Comparison of ENCODE assay signal across 22 mouse cellular contexts in the genomic region with DNA sequence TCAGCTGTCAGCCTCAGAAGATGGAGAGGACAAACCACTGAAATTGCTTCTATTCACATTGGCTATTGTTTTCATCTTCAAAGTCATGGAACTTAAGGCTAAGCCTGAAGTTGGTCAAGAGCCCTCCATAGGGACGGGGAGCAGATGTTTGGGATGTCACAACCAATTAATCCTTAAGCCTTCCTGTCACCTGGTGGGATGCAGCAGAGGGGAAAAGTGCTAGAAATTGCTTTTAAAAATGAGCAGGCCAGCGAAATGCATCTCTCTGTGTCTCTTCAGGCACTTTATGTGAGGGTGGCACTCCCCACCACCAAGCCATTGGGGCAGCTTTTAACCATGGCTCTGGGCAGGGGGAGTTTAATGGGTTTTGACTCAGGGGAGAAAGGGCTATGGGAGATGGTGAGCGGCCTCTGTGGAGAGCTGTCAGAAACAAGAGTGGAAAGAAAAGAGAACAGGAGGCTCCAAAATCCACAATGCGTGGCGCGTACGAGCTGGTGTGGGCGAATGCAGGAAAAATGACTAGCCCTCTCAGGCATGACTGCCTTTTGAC.
DNase-seq lines count a peak whose midpoint lies in the region; ATAC-seq and TF ChIP-seq lines count a peak whose summit lies in the region.
"Had no signal": no experiment of that assay in that cellular context is flagged by ENCODE, and none has a peak within 500 bp of the region (broad histone marks: within the 10 kb centered on the region; RNA-seq: fewer than 3 reads in every experiment).

No protein-coding gene starts in this region.

- H3K9me3 ChIP-seq in hindbrain, embryonic 16.5 days (ENCODE audit: control insufficient read depth, low read length), result no peaks in the 10 kb centered on the region
- H3K9me3 ChIP-seq in hindbrain, embryonic 10.5 days, result no peaks in the 10 kb centered on the region
- no peaks in the 10 kb centered on the region for H3K9me3 ChIP-seq in midbrain, embryonic 12.5 days
- H3K9me3 ChIP-seq in midbrain, embryonic 16.5 days (replicated peaks; ENCODE audit: control insufficient read depth, low read length, poor library complexity, severe bottlenecking), result no peaks in the 10 kb centered on the region
- H3K9me3 ChIP-seq: forebrain, embryonic 13.5 days; G1E; heart, embryonic 15.5 days; limb, embryonic 12.5 days; liver, embryonic 12.5 days had no signal

- DNase-seq in hindbrain, embryonic 10.5 days (ENCODE audit: low spot score), result no peak
- DNase-seq in brain, embryonic 14.5 days (ENCODE audit: low read depth), result peak; percentile 51
- DNase-seq in retina, embryonic 14.5 days (ENCODE audit: low spot score), result peak; percentile 62
- DNase-seq in ovary, postnatal 10 days (ENCODE audit: low spot score), result no peak
- DNase-seq: B cell, adult 2 months; cerebellum, adult 18-20 months; embryo, embryonic 11 days; heart, postnatal 36 days; kidney, adult 2 months; kidney, postnatal 10 days; lung, adult 2 months had no signal

- H3K36me3 ChIP-seq in hindbrain, embryonic 16.5 days (ENCODE audit: control insufficient read depth, insufficient read depth, low read length), result no peaks in the 10 kb centered on the region
- H3K36me3 ChIP-seq in hindbrain, embryonic 10.5 days, result no peaks in the 10 kb centered on the region
- H3K36me3 ChIP-seq in midbrain, embryonic 12.5 days, result no peaks in the 10 kb centered on the region
- no peaks in the 10 kb centered on the region for H3K36me3 ChIP-seq in midbrain, embryonic 16.5 days (ENCODE audit: control insufficient read depth, insufficient read depth, low read length)
- H3K36me3 ChIP-seq: G1E; heart, embryonic 15.5 days; limb, embryonic 12.5 days; liver, embryonic 12.5 days had no signal

- no peaks in the 10 kb centered on the region; the same call in 1 of the 2 replicates for H3K4me1 ChIP-seq in hindbrain, embryonic 16.5 days (ENCODE audit: control insufficient read depth, insufficient read depth, low read depth, low read length)
- H3K4me1 ChIP-seq in hindbrain, embryonic 10.5 days (replicated peaks), result peaks cover 10% of the 10 kb centered on the region; the same call in 1 of the 2 replicates
- 0 out of 2 replicates have a peak, but pooled peaks cover 2% of the 10 kb centered on the region for H3K4me1 ChIP-seq in midbrain, embryonic 12.5 days
- no peaks in the 10 kb centered on the region; the same call in 1 of the 2 replicates for H3K4me1 ChIP-seq in midbrain, embryonic 16.5 days (ENCODE audit: control insufficient read depth, insufficient read depth, low read length)
- H3K4me1 ChIP-seq: heart, embryonic 15.5 days; limb, embryonic 12.5 days; liver, embryonic 12.5 days had no signal

- ATAC-seq in hindbrain, embryonic 16.5 days, result no peak
- ATAC-seq in midbrain, embryonic 12.5 days (ENCODE audit: low FRiP score, low read depth), result no peak
- no peak for ATAC-seq in midbrain, embryonic 16.5 days
- ATAC-seq: forebrain, embryonic 13.5 days; liver, embryonic 12.5 days; Patski had no signal

- no peak overlapping the region for H3K4me3 ChIP-seq in hindbrain, embryonic 16.5 days (ENCODE audit: low read length)
- no peak overlapping the region for H3K4me3 ChIP-seq in hindbrain, embryonic 10.5 days
- H3K4me3 ChIP-seq in midbrain, embryonic 12.5 days, result no peak overlapping the region
- no peak overlapping the region for H3K4me3 ChIP-seq in midbrain, embryonic 16.5 days (ENCODE audit: low read depth, low read length)
- H3K4me3 ChIP-seq: forebrain, embryonic 13.5 days; heart, embryonic 15.5 days; limb, embryonic 12.5 days; liver, embryonic 12.5 days; megakaryocyte, embryonic 14.5 days had no signal

- no peak for TF ChIP-seq CTCF in brain, embryonic 14.5 days (IDR thresholded peaks at IDR 0.05; ENCODE audit: borderline replicate concordance, extremely low read depth, insufficient read depth, insufficient read length)

- H3K9ac ChIP-seq in hindbrain, embryonic 16.5 days (ENCODE audit: low read depth, low read length), result no peak overlapping the region
- H3K9ac ChIP-seq in midbrain, embryonic 12.5 days (replicated peaks), result no peak overlapping the region
- no peak overlapping the region for H3K9ac ChIP-seq in midbrain, embryonic 16.5 days (ENCODE audit: low read depth, low read length)
- H3K9ac ChIP-seq: forebrain, embryonic 13.5 days; heart, embryonic 15.5 days; limb, embryonic 12.5 days; liver, embryonic 12.5 days had no signal

- H3K27me3 ChIP-seq in hindbrain, embryonic 16.5 days (replicated peaks; ENCODE audit: control insufficient read depth, insufficient read depth, low read length), result no peaks in the 10 kb centered on the region; the same call in 1 of the 2 replicates
- no peaks in the 10 kb centered on the region for H3K27me3 ChIP-seq in hindbrain, embryonic 10.5 days (ENCODE audit: insufficient read depth, poor library complexity, severe bottlenecking)
- H3K27me3 ChIP-seq in midbrain, embryonic 12.5 days, result no peaks in the 10 kb centered on the region
- H3K27me3 ChIP-seq in midbrain, embryonic 16.5 days (ENCODE audit: control insufficient read depth, insufficient read depth, low read depth, low read length), result no peaks in the 10 kb centered on the region
- H3K27me3 ChIP-seq: CH12.LX; forebrain, embryonic 13.5 days; heart, embryonic 15.5 days; limb, embryonic 12.5 days; liver, embryonic 12.5 days; Patski had no signal

- TF ChIP-seq POLR2A in brain, embryonic 14.5 days (IDR thresholded peaks at IDR 0.05; ENCODE audit: borderline replicate concordance, extremely low read depth, insufficient read depth, insufficient read length, poor library complexity, severe bottlenecking), result no peak

- H3K4me2 ChIP-seq in hindbrain, embryonic 16.5 days (ENCODE audit: low read length), result no peak overlapping the region
- no peak overlapping the region for H3K4me2 ChIP-seq in midbrain, embryonic 12.5 days (replicated peaks)
- no peak overlapping the region for H3K4me2 ChIP-seq in midbrain, embryonic 16.5 days (ENCODE audit: low read length)
- H3K4me2 ChIP-seq: forebrain, embryonic 13.5 days; heart, embryonic 15.5 days; limb, embryonic 12.5 days; liver, embryonic 12.5 days had no signal

- WGBS in hindbrain, embryonic 16.5 days, result 67% methylated on average over 8 of the region's 8 CpGs
- WGBS in hindbrain, embryonic 10.5 days, result 76% methylated on average over 8 of the region's 8 CpGs
- WGBS in midbrain, embryonic 12.5 days, result 66% methylated on average over 8 of the region's 8 CpGs
- WGBS in midbrain, embryonic 16.5 days, result 58% methylated on average over 8 of the region's 8 CpGs

- H3K27ac ChIP-seq in hindbrain, embryonic 16.5 days (ENCODE audit: low read depth, low read length), result peak overlapping the region; percentile 39; the same call in 1 of the 2 replicates
- H3K27ac ChIP-seq in hindbrain, embryonic 10.5 days, result no peak overlapping the region
- H3K27ac ChIP-seq in midbrain, embryonic 12.5 days (replicated peaks), result 0 out of 2 replicates have a peak overlapping the region, but pooled peaks have one; percentile 1
- no peak overlapping the region for H3K27ac ChIP-seq in midbrain, embryonic 16.5 days (ENCODE audit: low read length)
- H3K27ac ChIP-seq: forebrain, embryonic 13.5 days; heart, embryonic 15.5 days; limb, embryonic 12.5 days; liver, embryonic 12.5 days had no signal

Comparison
In these comparisons a context has a peak if more than half of its experiments do, and no peak if none do; other contexts are left out.
1. H3K27ac ChIP-seq: peak in hindbrain, embryonic 16.5 days (single experiment) and midbrain, embryonic 12.5 days (single experiment); none in hindbrain, embryonic 10.5 days (single experiment) and midbrain, embryonic 16.5 days (single experiment).
2. DNase-seq: peak in brain, embryonic 14.5 days (single experiment) and retina, embryonic 14.5 days (single experiment); none in hindbrain, embryonic 10.5 days (single experiment) and ovary, postnatal 10 days (single experiment).